Mouse (Mus musculus): ENCODE measurements around the gene Tnfsf11. TPM values are rescaled to one million over a fixed set of nuclear protein-coding genes. Genes with fewer than 3 reads are reported as not detected.

The Tnfsf11 gene
- 2.3 and 3.1 TPM in 2 replicates for polyA plus RNA-seq (2014; fragmentation: Nextera tagmentation; extraction: Ambion mirVana)

- WGBS, result under 1% methylated on average over 15 of the region's 51 CpGs
- DNase-seq (ENCODE audit: low spot score) (peak; percentile 46), ATAC-seq (ENCODE audit: low read depth) (peak; percentile 82)
- Histone ChIP-seq H3K9me3 (ENCODE audit: control insufficient read depth, low read length) (no peaks in the 10 kb centered on the region), H3K4me1 (ENCODE audit: control insufficient read depth, insufficient read depth, low read length) (peaks cover 4% of the 10 kb centered on the region), H3K4me2 (ENCODE audit: low read depth, low read length) (peak within 1 kb of the TSS; percentile 93), H3K36me3 (ENCODE audit: control insufficient read depth, insufficient read depth, low read length) (no peaks in the 10 kb centered on the region), H3K4me3 (ENCODE audit: low read depth, low read length) (peak within 1 kb of the TSS; percentile 52), H3K27me3 (replicated peaks; ENCODE audit: control insufficient read depth, insufficient read depth, low read length) (peaks cover 28% of the 10 kb centered on the region; the same call in 1 of the 2 replicates), H3K9ac (ENCODE audit: low read depth, low read length) (peak within 1 kb of the TSS; percentile 58), H3K27ac (replicated peaks; ENCODE audit: low read depth, low read length) (no peak within 1 kb of the TSS)
Observed at GRCm38 (mm10) chr14:78307286-78308237, at the start of gene Tnfsf11. Tnfsf11 (minus strand) TSS chr14:78308043.

- WGBS, result 53% methylated on average over 8 of the region's 8 CpGs
- Histone ChIP-seq H3K27ac (replicated peaks; ENCODE audit: low read depth, low read length) (no peak overlapping the region), H3K27me3 (replicated peaks; ENCODE audit: control insufficient read depth, insufficient read depth, low read length) (no peaks in the 10 kb centered on the region), H3K4me2 (ENCODE audit: low read depth, low read length) (no peak overlapping the region), H3K4me3 (ENCODE audit: low read depth, low read length) (no peak overlapping the region), H3K9me3 (ENCODE audit: control insufficient read depth, low read length) (no peaks in the 10 kb centered on the region), H3K36me3 (ENCODE audit: control insufficient read depth, insufficient read depth, low read length) (no peaks in the 10 kb centered on the region), H3K4me1 (ENCODE audit: control insufficient read depth, insufficient read depth, low read length) (no peaks in the 10 kb centered on the region), H3K9ac (ENCODE audit: low read depth, low read length) (no peak overlapping the region)
- DNase-seq (ENCODE audit: low spot score) (no peak), ATAC-seq (ENCODE audit: low read depth) (no peak)
Observed at GRCm38 (mm10) chr14:78356764-78357163, 48.9 kb upstream of the Tnfsf11 start.

GRCm38 (mm10) chr14:78355381-78355780 is 47.5 kb upstream of the Tnfsf11 start:
- DNase-seq (ENCODE audit: low spot score), result no peak
- ATAC-seq (ENCODE audit: low read depth), result no peak
- 72% methylated on average over 4 of the region's 4 CpGs for WGBS
- Histone ChIP-seq H3K9ac (ENCODE audit: low read depth, low read length) (no peak overlapping the region), H3K9me3 (ENCODE audit: control insufficient read depth, low read length) (no peaks in the 10 kb centered on the region), H3K4me2 (ENCODE audit: low read depth, low read length) (no peak overlapping the region), H3K4me3 (ENCODE audit: low read depth, low read length) (no peak overlapping the region), H3K27ac (replicated peaks; ENCODE audit: low read depth, low read length) (no peak overlapping the region), H3K27me3 (replicated peaks; ENCODE audit: control insufficient read depth, insufficient read depth, low read length) (no peaks in the 10 kb centered on the region), H3K36me3 (ENCODE audit: control insufficient read depth, insufficient read depth, low read length) (no peaks in the 10 kb centered on the region), H3K4me1 (ENCODE audit: control insufficient read depth, insufficient read depth, low read length) (no peaks in the 10 kb centered on the region)

- H3K4me2 ChIP-seq (ENCODE audit: low read depth, low read length), result no peak overlapping the region
- no peaks in the 10 kb centered on the region for H3K4me1 ChIP-seq (ENCODE audit: control insufficient read depth, insufficient read depth, low read length)
- H3K9ac ChIP-seq (ENCODE audit: low read depth, low read length), result no peak overlapping the region
- DNase-seq (ENCODE audit: low spot score), result no peak
- H3K27ac ChIP-seq (replicated peaks; ENCODE audit: low read depth, low read length), result no peak overlapping the region
- no peaks in the 10 kb centered on the region for H3K36me3 ChIP-seq (ENCODE audit: control insufficient read depth, insufficient read depth, low read length)
- no peak overlapping the region for H3K4me3 ChIP-seq (ENCODE audit: low read depth, low read length)
- 69% methylated on average over 4 of the region's 4 CpGs for WGBS
- H3K27me3 ChIP-seq (replicated peaks; ENCODE audit: control insufficient read depth, insufficient read depth, low read length), result no peaks in the 10 kb centered on the region
- no peak for ATAC-seq (ENCODE audit: low read depth)
- no peaks in the 10 kb centered on the region for H3K9me3 ChIP-seq (ENCODE audit: control insufficient read depth, low read length)
Observed at GRCm38 (mm10) chr14:78352865-78353264, 45.0 kb upstream of the Tnfsf11 start.

- no peak for DNase-seq (ENCODE audit: low spot score)
- Histone ChIP-seq H3K9me3 (ENCODE audit: control insufficient read depth, low read length) (no peaks in the 10 kb centered on the region), H3K4me2 (ENCODE audit: low read depth, low read length) (no peak overlapping the region), H3K27ac (replicated peaks; ENCODE audit: low read depth, low read length) (no peak overlapping the region), H3K4me1 (ENCODE audit: control insufficient read depth, insufficient read depth, low read length) (no peaks in the 10 kb centered on the region), H3K36me3 (ENCODE audit: control insufficient read depth, insufficient read depth, low read length) (no peaks in the 10 kb centered on the region), H3K4me3 (ENCODE audit: low read depth, low read length) (no peak overlapping the region), H3K27me3 (replicated peaks; ENCODE audit: control insufficient read depth, insufficient read depth, low read length) (no peaks in the 10 kb centered on the region), H3K9ac (ENCODE audit: low read depth, low read length) (no peak overlapping the region)
- WGBS, result 88% methylated on average over 7 of the region's 7 CpGs
- ATAC-seq (ENCODE audit: low read depth), result no peak
Observed at GRCm38 (mm10) chr14:78351544-78351943, 43.7 kb upstream of the Tnfsf11 start.

- Histone ChIP-seq H3K27me3 (replicated peaks; ENCODE audit: control insufficient read depth, insufficient read depth, low read length) (no peaks in the 10 kb centered on the region), H3K4me1 (ENCODE audit: control insufficient read depth, insufficient read depth, low read length) (no peaks in the 10 kb centered on the region), H3K9me3 (ENCODE audit: control insufficient read depth, low read length) (no peaks in the 10 kb centered on the region), H3K9ac (ENCODE audit: low read depth, low read length) (no peak overlapping the region), H3K4me2 (ENCODE audit: low read depth, low read length) (no peak overlapping the region), H3K27ac (replicated peaks; ENCODE audit: low read depth, low read length) (no peak overlapping the region), H3K36me3 (ENCODE audit: control insufficient read depth, insufficient read depth, low read length) (no peaks in the 10 kb centered on the region), H3K4me3 (ENCODE audit: low read depth, low read length) (no peak overlapping the region)
- 77% methylated on average over 2 of the region's 2 CpGs for WGBS
- no peak for DNase-seq (ENCODE audit: low spot score)
- ATAC-seq (ENCODE audit: low read depth), result no peak
Observed at GRCm38 (mm10) chr14:78347715-78348114, 39.9 kb upstream of the Tnfsf11 start.

- Histone ChIP-seq H3K4me3 (ENCODE audit: low read depth, low read length) (no peak overlapping the region), H3K4me1 (ENCODE audit: control insufficient read depth, insufficient read depth, low read length) (no peaks in the 10 kb centered on the region), H3K4me2 (ENCODE audit: low read depth, low read length) (no peak overlapping the region), H3K27me3 (replicated peaks; ENCODE audit: control insufficient read depth, insufficient read depth, low read length) (no peaks in the 10 kb centered on the region), H3K9me3 (ENCODE audit: control insufficient read depth, low read length) (no peaks in the 10 kb centered on the region), H3K9ac (ENCODE audit: low read depth, low read length) (no peak overlapping the region), H3K36me3 (ENCODE audit: control insufficient read depth, insufficient read depth, low read length) (no peaks in the 10 kb centered on the region), H3K27ac (replicated peaks; ENCODE audit: low read depth, low read length) (no peak overlapping the region)
- WGBS, result 61% methylated on average over 8 of the region's 8 CpGs
- ATAC-seq (ENCODE audit: low read depth) (no peak), DNase-seq (ENCODE audit: low spot score) (no peak)
Observed at GRCm38 (mm10) chr14:78343007-78343406, 35.2 kb upstream of the Tnfsf11 start.

GRCm38 (mm10) chr14:78342146-78342545 is 34.3 kb upstream of the Tnfsf11 start:
- no peak for DNase-seq (ENCODE audit: low spot score)
- no peak overlapping the region for H3K9ac ChIP-seq (ENCODE audit: low read depth, low read length)
- no peaks in the 10 kb centered on the region for H3K27me3 ChIP-seq (replicated peaks; ENCODE audit: control insufficient read depth, insufficient read depth, low read length)
- H3K36me3 ChIP-seq (ENCODE audit: control insufficient read depth, insufficient read depth, low read length), result no peaks in the 10 kb centered on the region
- H3K4me3 ChIP-seq (ENCODE audit: low read depth, low read length), result no peak overlapping the region
- 67% methylated on average over 4 of the region's 4 CpGs for WGBS
- H3K9me3 ChIP-seq (ENCODE audit: control insufficient read depth, low read length), result no peaks in the 10 kb centered on the region
- H3K27ac ChIP-seq (replicated peaks; ENCODE audit: low read depth, low read length), result no peak overlapping the region
- no peak for ATAC-seq (ENCODE audit: low read depth)
- H3K4me1 ChIP-seq (ENCODE audit: control insufficient read depth, insufficient read depth, low read length), result no peaks in the 10 kb centered on the region
- H3K4me2 ChIP-seq (ENCODE audit: low read depth, low read length), result no peak overlapping the region

- Histone ChIP-seq H3K27ac (replicated peaks; ENCODE audit: low read depth, low read length) (no peak overlapping the region), H3K9me3 (ENCODE audit: control insufficient read depth, low read length) (no peaks in the 10 kb centered on the region), H3K27me3 (replicated peaks; ENCODE audit: control insufficient read depth, insufficient read depth, low read length) (no peaks in the 10 kb centered on the region), H3K4me3 (ENCODE audit: low read depth, low read length) (no peak overlapping the region), H3K9ac (ENCODE audit: low read depth, low read length) (no peak overlapping the region), H3K36me3 (ENCODE audit: control insufficient read depth, insufficient read depth, low read length) (no peaks in the 10 kb centered on the region), H3K4me2 (ENCODE audit: low read depth, low read length) (no peak overlapping the region), H3K4me1 (ENCODE audit: control insufficient read depth, insufficient read depth, low read length) (peaks cover 10% of the 10 kb centered on the region)
- 73% methylated on average over 3 of the region's 3 CpGs for WGBS
- DNase-seq (ENCODE audit: low spot score) (no peak), ATAC-seq (ENCODE audit: low read depth) (no peak)
Observed at GRCm38 (mm10) chr14:78333341-78333740, 25.5 kb upstream of the Tnfsf11 start.

All from embryonic facial prominence, embryonic 14.5 days (tissue).